Mouse (Mus musculus): Measurements from ENCODE around the gene Spg7.
"Not testable (repeated sequence)": the region's sequence is repeated elsewhere in the genome, so short reads cannot be mapped to it uniquely, and the experiment has no call there.

Gene Spg7

GRCm38 (mm10) chr8:123097216-123097615 lies 34.5 kb downstream of the Spg7 start:
- no peak for ATAC-seq (ENCODE audit: insufficient number of reproducible peaks, low FRiP score, low TSS enrichment)

GRCm38 (mm10) chr8:123097786-123098584 lies 35.2 kb downstream of the Spg7 start:
- no peak for ATAC-seq (ENCODE audit: insufficient number of reproducible peaks, low FRiP score, low TSS enrichment)

GRCm38 (mm10) chr8:123100288-123100687 lies 37.5 kb downstream of the Spg7 start:
- ATAC-seq (ENCODE audit: insufficient number of reproducible peaks, low FRiP score, low TSS enrichment) = no peak

- ATAC-seq (ENCODE audit: insufficient number of reproducible peaks, low FRiP score, low TSS enrichment) = no peak
Measured at GRCm38 (mm10) chr8:123101244-123101643, 38.5 kb downstream of the Spg7 start.

- peak; percentile 95 for ATAC-seq (ENCODE audit: insufficient number of reproducible peaks, low FRiP score, low TSS enrichment)
Measured at GRCm38 (mm10) chr8:123101735-123102685, 39.3 kb downstream of the Spg7 start, which contains the start of gene Rpl13. Gene Rpl13 (plus strand): TSS chr8:123102350.

GRCm38 (mm10) chr8:123102855-123103254 lies 40.1 kb downstream of the Spg7 start:
- ATAC-seq (ENCODE audit: insufficient number of reproducible peaks, low FRiP score, low TSS enrichment) = not testable (repeated sequence)

GRCm38 (mm10) chr8:123103285-123103684 lies 40.5 kb downstream of the Spg7 start:
- ATAC-seq (ENCODE audit: insufficient number of reproducible peaks, low FRiP score, low TSS enrichment) = no peak

- no peak for ATAC-seq (ENCODE audit: insufficient number of reproducible peaks, low FRiP score, low TSS enrichment)
Measured at GRCm38 (mm10) chr8:123104046-123104767, 41.5 kb downstream of the Spg7 start.

- ATAC-seq (ENCODE audit: insufficient number of reproducible peaks, low FRiP score, low TSS enrichment) = no peak
Measured at GRCm38 (mm10) chr8:123105553-123106326, 43.0 kb downstream of the Spg7 start.

- ATAC-seq (ENCODE audit: insufficient number of reproducible peaks, low FRiP score, low TSS enrichment) = no peak
Measured at GRCm38 (mm10) chr8:123106531-123106930, 43.8 kb downstream of the Spg7 start.

- ATAC-seq (ENCODE audit: insufficient number of reproducible peaks, low FRiP score, low TSS enrichment) = no peak
Measured at GRCm38 (mm10) chr8:123108010-123108409, 45.3 kb downstream of the Spg7 start.

GRCm38 (mm10) chr8:123108953-123109352 lies 46.2 kb downstream of the Spg7 start:
- ATAC-seq (ENCODE audit: insufficient number of reproducible peaks, low FRiP score, low TSS enrichment) = no peak

- peak; percentile 40; the same call in 1 of the 2 replicates for ATAC-seq (ENCODE audit: insufficient number of reproducible peaks, low FRiP score, low TSS enrichment)
Measured at GRCm38 (mm10) chr8:123110649-123111048, 47.9 kb downstream of the Spg7 start.

GRCm38 (mm10) chr8:123112892-123113291 lies 50.1 kb downstream of the Spg7 start:
- ATAC-seq (ENCODE audit: insufficient number of reproducible peaks, low FRiP score, low TSS enrichment) = no peak

GRCm38 (mm10) chr8:123113908-123114469 lies 51.2 kb downstream of the Spg7 start:
- no peak for ATAC-seq (ENCODE audit: insufficient number of reproducible peaks, low FRiP score, low TSS enrichment)

- no peak for ATAC-seq (ENCODE audit: insufficient number of reproducible peaks, low FRiP score, low TSS enrichment)
Measured at GRCm38 (mm10) chr8:123114644-123115043, 51.9 kb downstream of the Spg7 start.

GRCm38 (mm10) chr8:123117127-123117731 lies 54.5 kb downstream of the Spg7 start, which contains the start of gene Cpne7:
Gene Cpne7 (plus strand): TSS chr8:123117374.
- no peak for ATAC-seq (ENCODE audit: insufficient number of reproducible peaks, low FRiP score, low TSS enrichment)

GRCm38 (mm10) chr8:123117744-123118143 lies 55.0 kb downstream of the Spg7 start:
- ATAC-seq (ENCODE audit: insufficient number of reproducible peaks, low FRiP score, low TSS enrichment) = no peak

- no peak for ATAC-seq (ENCODE audit: insufficient number of reproducible peaks, low FRiP score, low TSS enrichment)
Measured at GRCm38 (mm10) chr8:123122059-123122458, 59.3 kb downstream of the Spg7 start.

All from cerebellum, adult (tissue).